Mouse (Mus musculus) stomach, postnatal 0 days (tissue): ENCODE results near the gene Kbtbd7.
"Not testable (repeated sequence)": the region's sequence is repeated elsewhere in the genome, so short reads cannot be mapped to it uniquely, and the experiment has no call there.

ENCODE experiments used
- CTCF ChIP-seq: IDR thresholded peaks from 2 replicates; pipeline ENCODE4 v1.5.1; 2016; ENCODE audit warnings: antibody characterized with exemption, low read depth, mild to moderate bottlenecking, moderate library complexity
- EP300 ChIP-seq: optimal IDR thresholded peaks from 2 replicates; pipeline ENCODE3; 2016; ENCODE audit warnings: antibody characterized with exemption

DNA sequence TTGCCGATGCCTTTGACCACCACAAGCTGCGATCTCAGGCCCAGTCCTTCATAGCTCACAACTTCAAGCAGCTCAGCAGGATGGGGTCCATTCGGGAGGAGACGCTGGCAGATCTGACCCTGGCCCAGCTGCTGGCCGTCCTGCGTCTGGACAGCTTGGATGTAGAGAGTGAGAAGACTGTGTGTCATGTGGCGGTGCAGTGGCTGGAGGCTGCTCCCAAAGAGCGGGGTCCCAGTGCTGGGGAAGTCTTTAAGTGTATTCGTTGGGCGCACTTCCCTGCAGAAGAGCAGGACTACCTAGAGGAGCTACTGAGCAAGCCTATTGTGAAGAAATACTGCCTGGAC lies 26.3 kb downstream of the Kbtbd7 start:
- not testable (repeated sequence) for TF ChIP-seq CTCF, EP300
